Mouse (Mus musculus): ENCODE data around the gene Ffar2. TPM values are rescaled to one million over a fixed set of nuclear protein-coding genes. Genes with fewer than 3 reads are reported as not detected.

The Ffar2 gene
- polyA plus RNA-seq, 1 experiment from 2014 or later: 0.10 TPM

- no peak overlapping the region for H3K4me3 ChIP-seq (ENCODE audit: low read length)
- no peaks in the 10 kb centered on the region for H3K36me3 ChIP-seq (ENCODE audit: control insufficient read depth, insufficient read depth, low read length)
- no peak overlapping the region for H3K27ac ChIP-seq (ENCODE audit: low read depth, low read length)
- no peaks in the 10 kb centered on the region for H3K4me1 ChIP-seq (ENCODE audit: control insufficient read depth, insufficient read depth, low read depth, low read length)
- H3K9me3 ChIP-seq (ENCODE audit: control insufficient read depth, low read length): no peaks in the 10 kb centered on the region
- no peak overlapping the region for H3K4me2 ChIP-seq (ENCODE audit: low read length)
- 57% methylated on average over 9 of the region's 9 CpGs for WGBS
- H3K27me3 ChIP-seq (replicated peaks; ENCODE audit: control insufficient read depth, insufficient read depth, low read length): no peaks in the 10 kb centered on the region
- H3K9ac ChIP-seq (ENCODE audit: low read depth, low read length): no peak overlapping the region
- no peak for ATAC-seq
Measured at GRCm38 (mm10) chr7:30811757-30812290, 11.8 kb downstream of the Ffar2 start.

GRCm38 (mm10) chr7:30810319-30810718 lies 13.3 kb downstream of the Ffar2 start:
- Histone ChIP-seq H3K36me3 (ENCODE audit: control insufficient read depth, insufficient read depth, low read length) (no peaks in the 10 kb centered on the region), H3K4me3 (ENCODE audit: low read length) (no peak overlapping the region), H3K27me3 (replicated peaks; ENCODE audit: control insufficient read depth, insufficient read depth, low read length) (no peaks in the 10 kb centered on the region), H3K9me3 (ENCODE audit: control insufficient read depth, low read length) (no peaks in the 10 kb centered on the region), H3K4me2 (ENCODE audit: low read length) (no peak overlapping the region), H3K27ac (ENCODE audit: low read depth, low read length) (no peak overlapping the region), H3K4me1 (ENCODE audit: control insufficient read depth, insufficient read depth, low read depth, low read length) (no peaks in the 10 kb centered on the region), H3K9ac (ENCODE audit: low read depth, low read length) (no peak overlapping the region)
- no peak for ATAC-seq
- 61% methylated on average over 6 of the region's 6 CpGs for WGBS

- Histone ChIP-seq H3K27me3 (replicated peaks; ENCODE audit: control insufficient read depth, insufficient read depth, low read length) (no peaks in the 10 kb centered on the region), H3K9ac (ENCODE audit: low read depth, low read length) (no peak overlapping the region), H3K36me3 (ENCODE audit: control insufficient read depth, insufficient read depth, low read length) (no peaks in the 10 kb centered on the region), H3K4me1 (ENCODE audit: control insufficient read depth, insufficient read depth, low read depth, low read length) (no peaks in the 10 kb centered on the region), H3K27ac (ENCODE audit: low read depth, low read length) (no peak overlapping the region), H3K4me3 (ENCODE audit: low read length) (no peak overlapping the region), H3K4me2 (ENCODE audit: low read length) (no peak overlapping the region), H3K9me3 (ENCODE audit: control insufficient read depth, low read length) (peaks cover 6% of the 10 kb centered on the region)
- ATAC-seq: no peak
- 52% methylated on average over 6 of the region's 6 CpGs for WGBS
Measured at GRCm38 (mm10) chr7:30805924-30806323, 17.7 kb downstream of the Ffar2 start.

- no peaks in the 10 kb centered on the region for H3K4me1 ChIP-seq (ENCODE audit: control insufficient read depth, insufficient read depth, low read depth, low read length)
- H3K27ac ChIP-seq (ENCODE audit: low read depth, low read length): no peak overlapping the region
- H3K36me3 ChIP-seq (ENCODE audit: control insufficient read depth, insufficient read depth, low read length): no peaks in the 10 kb centered on the region
- no peak for ATAC-seq
- no peak overlapping the region for H3K9ac ChIP-seq (ENCODE audit: low read depth, low read length)
- H3K27me3 ChIP-seq (replicated peaks; ENCODE audit: control insufficient read depth, insufficient read depth, low read length): no peaks in the 10 kb centered on the region
- peaks cover 6% of the 10 kb centered on the region for H3K9me3 ChIP-seq (ENCODE audit: control insufficient read depth, low read length)
- H3K4me2 ChIP-seq (ENCODE audit: low read length): no peak overlapping the region
- WGBS: 87% methylated on average over 9 of the region's 9 CpGs
- H3K4me3 ChIP-seq (ENCODE audit: low read length): no peak overlapping the region
Measured at GRCm38 (mm10) chr7:30804026-30804715, 19.4 kb downstream of the Ffar2 start.

- Histone ChIP-seq H3K4me2 (ENCODE audit: low read length) (no peak overlapping the region), H3K27ac (ENCODE audit: low read depth, low read length) (no peak overlapping the region), H3K9ac (ENCODE audit: low read depth, low read length) (no peak overlapping the region), H3K9me3 (ENCODE audit: control insufficient read depth, low read length) (peaks cover 6% of the 10 kb centered on the region), H3K4me3 (ENCODE audit: low read length) (no peak overlapping the region), H3K36me3 (ENCODE audit: control insufficient read depth, insufficient read depth, low read length) (no peaks in the 10 kb centered on the region), H3K4me1 (ENCODE audit: control insufficient read depth, insufficient read depth, low read depth, low read length) (no peaks in the 10 kb centered on the region), H3K27me3 (replicated peaks; ENCODE audit: control insufficient read depth, insufficient read depth, low read length) (no peaks in the 10 kb centered on the region)
- no peak for ATAC-seq
- WGBS: 90% methylated on average over 3 of the region's 3 CpGs
Measured at GRCm38 (mm10) chr7:30803256-30803655, 20.3 kb downstream of the Ffar2 start.

GRCm38 (mm10) chr7:30800653-30801052 lies 22.9 kb downstream of the Ffar2 start:
- Histone ChIP-seq H3K4me3 (ENCODE audit: low read length) (no peak overlapping the region), H3K9me3 (ENCODE audit: control insufficient read depth, low read length) (peaks cover 7% of the 10 kb centered on the region), H3K27me3 (replicated peaks; ENCODE audit: control insufficient read depth, insufficient read depth, low read length) (no peaks in the 10 kb centered on the region), H3K9ac (ENCODE audit: low read depth, low read length) (no peak overlapping the region), H3K4me2 (ENCODE audit: low read length) (no peak overlapping the region), H3K27ac (ENCODE audit: low read depth, low read length) (no peak overlapping the region), H3K4me1 (ENCODE audit: control insufficient read depth, insufficient read depth, low read depth, low read length) (no peaks in the 10 kb centered on the region), H3K36me3 (ENCODE audit: control insufficient read depth, insufficient read depth, low read length) (no peaks in the 10 kb centered on the region)
- ATAC-seq: no peak

- Histone ChIP-seq H3K4me2 (ENCODE audit: low read length) (no peak overlapping the region), H3K9ac (ENCODE audit: low read depth, low read length) (no peak overlapping the region), H3K9me3 (ENCODE audit: control insufficient read depth, low read length) (peaks cover 2% of the 10 kb centered on the region; the same call in 1 of the 2 replicates), H3K36me3 (ENCODE audit: control insufficient read depth, insufficient read depth, low read length) (no peaks in the 10 kb centered on the region), H3K27me3 (replicated peaks; ENCODE audit: control insufficient read depth, insufficient read depth, low read length) (no peaks in the 10 kb centered on the region), H3K27ac (ENCODE audit: low read depth, low read length) (no peak overlapping the region), H3K4me1 (ENCODE audit: control insufficient read depth, insufficient read depth, low read depth, low read length) (no peaks in the 10 kb centered on the region), H3K4me3 (ENCODE audit: low read length) (no peak overlapping the region)
- 67% methylated on average over 1 of the region's 1 CpGs for WGBS
- no peak for ATAC-seq
Measured at GRCm38 (mm10) chr7:30796790-30797189, 26.8 kb downstream of the Ffar2 start.

- Histone ChIP-seq H3K27ac (ENCODE audit: low read depth, low read length) (no peak overlapping the region), H3K36me3 (ENCODE audit: control insufficient read depth, insufficient read depth, low read length) (no peaks in the 10 kb centered on the region), H3K9ac (ENCODE audit: low read depth, low read length) (no peak overlapping the region), H3K4me2 (ENCODE audit: low read length) (no peak overlapping the region), H3K4me1 (ENCODE audit: control insufficient read depth, insufficient read depth, low read depth, low read length) (no peaks in the 10 kb centered on the region), H3K27me3 (replicated peaks; ENCODE audit: control insufficient read depth, insufficient read depth, low read length) (no peaks in the 10 kb centered on the region), H3K9me3 (ENCODE audit: control insufficient read depth, low read length) (peaks cover 2% of the 10 kb centered on the region; the same call in 1 of the 2 replicates), H3K4me3 (ENCODE audit: low read length) (no peak overlapping the region)
- no peak for ATAC-seq
Measured at GRCm38 (mm10) chr7:30794921-30795320, 28.7 kb downstream of the Ffar2 start.

GRCm38 (mm10) chr7:30791921-30792320 lies 31.7 kb downstream of the Ffar2 start:
- Histone ChIP-seq H3K9me3 (ENCODE audit: control insufficient read depth, low read length) (no peaks in the 10 kb centered on the region), H3K4me1 (ENCODE audit: control insufficient read depth, insufficient read depth, low read depth, low read length) (no peaks in the 10 kb centered on the region), H3K4me2 (ENCODE audit: low read length) (no peak overlapping the region), H3K27ac (ENCODE audit: low read depth, low read length) (no peak overlapping the region), H3K27me3 (replicated peaks; ENCODE audit: control insufficient read depth, insufficient read depth, low read length) (0 out of 2 replicates have a peak, but pooled peaks cover 2% of the 10 kb centered on the region), H3K36me3 (ENCODE audit: control insufficient read depth, insufficient read depth, low read length) (no peaks in the 10 kb centered on the region), H3K9ac (ENCODE audit: low read depth, low read length) (no peak overlapping the region), H3K4me3 (ENCODE audit: low read length) (no peak overlapping the region)
- no peak for ATAC-seq
- 23% methylated on average over 9 of the region's 9 CpGs for WGBS

Data from hindbrain, embryonic 16.5 days (tissue).